Mouse (Mus musculus) right cerebral cortex, adult 2 months (tissue): ENCODE data around the gene 4933427D14Rik.

ENCODE experiments used
- DNase-seq, 2 experiments: peaks; one replicate each; pipeline ENCODE4 v3.0.0; 2021 to 2022; ENCODE audit warnings: low spot score in 2 of 2

The 4933427D14Rik gene

DNA sequence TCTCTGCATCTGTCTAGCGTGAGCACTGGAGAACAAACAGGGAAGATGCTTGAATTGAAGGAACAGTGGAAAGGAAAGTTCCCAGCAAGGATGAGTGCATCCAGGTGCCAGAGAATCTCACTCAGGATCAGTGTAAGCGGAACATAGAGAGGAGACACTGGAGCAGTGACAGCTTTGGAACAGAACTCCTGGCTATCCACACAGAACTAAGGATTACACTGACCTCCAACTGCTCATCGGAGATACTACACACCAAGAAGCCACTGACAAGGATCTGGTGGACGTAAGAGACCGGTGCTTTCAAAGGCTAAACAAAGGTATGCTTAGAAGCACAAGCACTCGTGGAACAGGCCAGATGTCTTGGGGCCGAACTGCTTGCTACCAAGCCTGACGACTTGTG is 103.0 kb downstream of the 4933427D14Rik start:
- no peak for DNase-seq
